Mouse (Mus musculus) CD8-positive naive resting alpha-beta T cell, adult 2 months (primary cell): ENCODE measurements around the gene Il18rap.
A peak's percentile ranks its signal among the peaks of the same experiment; 100 is the strongest.

Experiments used
- DNase-seq, 2 experiments: peaks; one replicate each; pipeline ENCODE4 v3.0.0; 2022; ENCODE audit warnings: low read depth in 2 of 2, low spot score in 2 of 2

The Il18rap gene

DNA sequence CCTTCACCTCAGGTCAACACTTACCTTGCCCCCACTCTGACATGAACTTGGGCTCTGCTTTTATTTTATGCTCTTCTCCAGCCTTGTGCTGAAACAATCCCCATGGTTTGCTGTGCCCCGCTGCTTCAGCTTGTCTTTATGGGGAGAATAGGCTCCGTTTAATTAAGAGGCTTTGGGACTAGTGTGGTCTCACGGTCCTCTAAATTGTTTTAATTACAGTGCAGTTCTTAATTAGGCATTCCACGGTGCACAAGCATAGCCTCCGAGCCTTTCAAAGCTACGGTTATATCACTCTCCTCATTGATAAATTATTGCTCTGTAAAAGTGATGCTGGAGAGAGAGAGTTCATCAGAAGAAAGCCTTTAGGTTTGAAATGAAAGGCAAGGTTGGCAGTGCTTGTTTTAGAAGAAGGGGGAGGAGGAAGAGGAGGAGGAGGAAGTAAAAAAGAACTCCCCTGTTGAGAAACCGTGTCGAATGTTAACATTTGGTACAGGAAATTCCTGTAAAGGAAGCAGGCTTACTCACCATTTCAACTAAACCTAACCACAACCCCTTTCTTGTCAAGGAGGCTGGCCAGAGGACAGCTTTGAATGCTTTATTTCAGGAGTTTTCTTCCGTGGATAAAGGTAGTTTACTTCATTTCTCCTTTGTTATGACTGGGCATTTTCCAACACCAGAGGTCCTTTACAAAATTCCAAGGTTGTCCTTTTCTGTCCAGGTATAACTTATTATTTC, at the start of gene Il18rap:
Il18rap (plus strand) TSS at position 512 of the 735 bp plus-strand sequence.
- peak in 1 of 2 experiments; percentile 37 for DNase-seq

DNA sequence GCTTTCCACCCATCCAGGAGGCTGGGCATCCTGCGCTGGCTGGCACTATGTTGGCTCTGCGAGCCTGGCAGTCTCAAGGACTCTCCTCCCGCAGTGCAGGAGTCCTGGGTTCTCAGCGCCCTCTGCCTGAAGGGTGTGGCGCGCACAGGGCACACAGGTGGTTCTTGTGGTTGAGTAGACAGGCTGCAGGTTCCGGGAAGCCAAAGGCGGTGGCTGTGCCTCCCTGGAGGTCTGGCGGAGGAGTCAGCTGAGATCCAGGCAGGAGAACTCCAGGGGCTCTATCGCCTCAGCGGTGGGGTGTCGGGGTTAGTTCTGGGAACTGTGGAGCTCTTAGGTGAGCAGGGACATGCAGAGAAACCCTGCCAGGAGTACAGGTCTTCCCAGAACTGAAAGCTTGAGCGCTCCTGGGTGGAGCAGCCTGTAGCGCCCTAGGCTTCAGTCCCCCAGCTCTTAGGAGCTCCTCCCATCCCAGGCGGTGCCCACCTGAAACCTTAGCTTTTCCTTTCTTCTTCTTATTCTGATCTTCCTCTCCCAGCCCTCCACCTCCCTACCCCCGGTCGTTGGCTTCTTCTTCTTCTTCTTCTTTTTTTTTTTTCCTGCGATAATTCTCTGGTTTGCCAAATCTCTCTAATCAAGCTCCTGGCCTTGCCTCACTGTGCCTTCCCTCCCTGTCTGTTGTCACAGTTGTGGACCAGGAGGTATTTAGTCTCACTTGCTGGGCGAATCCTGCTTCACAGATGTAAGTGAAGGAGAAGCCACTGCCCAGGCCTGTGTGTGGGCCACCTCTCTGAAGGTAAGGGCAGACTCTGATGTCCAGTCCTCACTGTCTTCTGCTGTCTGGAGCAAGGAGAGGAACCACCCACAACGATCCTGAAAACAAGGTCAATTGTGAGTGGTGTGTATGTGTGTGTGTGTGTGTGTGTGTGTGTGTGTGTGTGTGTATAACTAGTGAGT, 49.4 kb upstream of the Il18rap start, which contains the start of gene Il18r1:
Il18r1 (plus strand) TSS at position 76 of the 954 bp plus-strand sequence.
- DNase-seq, result peak; percentile 70 to 75

DNA sequence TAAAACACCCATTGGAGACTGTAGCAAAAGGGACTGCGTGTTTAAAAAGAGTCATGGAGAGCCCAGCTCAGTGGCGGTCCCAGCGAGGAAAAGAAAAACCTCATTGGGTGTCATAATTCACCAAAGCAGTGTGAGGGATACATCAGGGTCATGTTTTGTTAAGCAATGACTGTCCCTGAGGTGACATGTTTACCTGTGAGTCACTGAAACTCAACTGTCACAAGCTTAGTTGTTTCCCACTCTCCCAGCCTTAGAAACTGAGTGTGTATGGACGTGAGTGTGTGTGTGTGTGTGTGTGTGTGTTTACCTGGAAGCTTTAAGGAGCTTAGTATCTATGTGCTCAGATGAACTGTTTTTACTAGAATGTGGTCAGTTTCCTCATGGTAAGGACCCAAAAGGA, 47.9 kb upstream of the Il18rap start:
- no peak for DNase-seq

DNA sequence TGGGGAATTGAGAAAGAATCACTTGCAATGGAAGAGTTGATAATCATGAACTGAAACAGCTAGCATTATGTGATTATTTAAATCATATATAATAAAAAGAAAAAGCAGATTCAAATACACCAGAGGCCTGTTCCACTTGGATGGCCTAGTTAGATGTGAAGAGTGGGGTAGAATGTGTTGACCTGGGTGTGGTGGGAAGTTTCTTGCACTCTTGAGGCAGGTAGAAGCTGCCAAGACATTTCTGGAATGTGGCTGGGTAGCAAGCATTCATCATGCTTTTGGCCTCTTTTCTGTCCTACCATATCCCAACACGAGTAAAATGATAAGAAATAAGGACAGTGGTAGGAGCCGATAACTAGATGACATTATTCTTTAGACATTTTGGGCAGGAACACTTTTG, 46.4 kb upstream of the Il18rap start:
- no peak for DNase-seq

DNA sequence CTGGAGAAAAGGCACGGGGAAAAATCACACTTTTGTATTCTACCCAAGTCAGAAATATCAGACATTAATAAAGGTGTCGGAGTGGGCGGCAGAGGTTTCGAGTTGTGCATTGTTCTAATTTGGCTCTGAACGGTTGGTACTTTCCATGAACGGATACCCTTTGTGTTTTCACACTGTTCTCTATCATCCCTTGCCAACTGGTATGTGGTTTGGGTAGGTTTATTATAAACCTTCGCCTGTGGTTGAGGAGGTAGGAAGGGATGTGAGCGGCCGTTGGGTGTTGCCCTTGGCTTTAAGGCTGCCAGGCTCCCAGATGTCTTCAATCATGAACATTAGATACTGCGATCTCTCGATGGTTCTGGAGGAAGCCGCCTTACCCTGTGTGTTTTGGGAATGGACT, 45.3 kb upstream of the Il18rap start:
- DNase-seq, result peak in 1 of 2 experiments; percentile 30

DNA sequence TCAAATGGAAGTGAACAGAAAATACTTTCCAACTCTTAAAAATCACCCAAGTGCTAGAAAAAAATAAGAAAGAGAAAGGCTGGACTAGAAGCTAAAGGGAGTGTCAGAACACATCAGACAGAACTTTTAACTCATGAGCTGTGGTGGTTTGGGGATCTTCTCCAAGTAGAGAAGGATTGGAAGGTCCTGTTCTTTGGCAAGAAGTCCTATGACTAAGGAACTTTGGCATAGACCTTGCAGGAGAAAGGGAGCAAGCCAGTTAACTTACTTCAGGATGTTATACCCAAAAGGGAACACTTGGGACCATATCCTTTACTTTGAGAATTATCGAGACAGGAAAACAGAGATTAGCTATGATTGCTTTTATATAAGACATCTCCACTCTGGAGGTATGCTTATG, 42.8 kb upstream of the Il18rap start:
- DNase-seq, result no peak

DNA sequence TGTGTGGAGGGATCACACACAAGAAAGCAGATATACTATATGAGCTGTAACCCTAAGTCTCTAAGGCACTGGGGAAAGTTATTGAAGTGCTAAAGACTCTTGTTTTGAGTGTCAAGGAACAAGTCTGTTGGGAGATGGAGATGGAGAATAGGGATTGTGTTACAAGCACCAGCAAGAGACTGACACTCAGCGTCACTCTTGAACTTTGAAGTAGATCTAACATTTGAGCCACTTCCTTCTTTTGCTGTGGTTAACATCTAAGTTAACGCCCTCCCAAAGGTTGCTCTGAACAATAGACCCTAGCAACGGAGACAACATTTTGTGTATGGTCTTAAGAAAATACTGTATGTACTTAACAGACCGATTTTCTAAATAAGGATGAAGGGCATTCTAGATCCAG, 41.5 kb upstream of the Il18rap start:
- DNase-seq, result peak; percentile 31 to 42

DNA sequence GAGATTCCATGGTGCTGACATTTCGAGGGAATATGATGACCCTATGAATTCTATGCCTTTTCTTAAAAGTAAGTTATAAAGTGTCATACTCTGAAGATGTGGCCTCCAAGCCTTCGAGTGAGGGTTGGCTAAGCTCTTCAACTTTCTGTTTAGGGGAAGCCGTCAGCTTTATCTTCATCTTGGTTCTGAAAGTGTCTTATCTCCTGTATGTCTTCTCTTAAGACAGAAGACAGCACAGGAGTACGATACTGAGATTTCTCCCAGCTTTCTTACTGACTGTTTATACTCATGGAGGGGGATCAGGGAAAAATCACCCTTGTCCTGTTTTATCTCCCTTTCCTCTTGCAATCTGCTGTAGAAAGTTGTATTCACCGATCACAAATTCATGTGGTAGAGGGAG, 40.8 kb upstream of the Il18rap start:
- DNase-seq, result no peak

DNA sequence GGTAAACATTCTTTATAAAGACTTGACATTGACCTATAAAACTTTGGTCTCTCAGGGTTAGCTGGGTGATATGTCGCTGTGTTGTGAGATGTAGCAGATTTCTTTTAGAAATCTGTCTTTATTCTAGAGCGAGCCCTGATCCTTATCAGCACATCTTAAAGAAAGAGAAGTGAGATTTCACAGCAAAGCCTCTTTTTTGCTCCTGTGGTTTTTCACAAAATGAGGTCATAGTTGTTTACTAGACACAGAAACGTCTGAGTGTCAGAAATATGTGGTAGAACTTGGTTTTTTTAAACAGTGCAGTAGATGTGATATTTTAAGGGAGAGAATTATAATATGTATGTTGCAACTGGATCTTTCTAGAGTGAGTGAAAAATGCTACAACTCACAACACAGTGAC, 39.5 kb upstream of the Il18rap start:
- peak; percentile 45 to 69 for DNase-seq

DNA sequence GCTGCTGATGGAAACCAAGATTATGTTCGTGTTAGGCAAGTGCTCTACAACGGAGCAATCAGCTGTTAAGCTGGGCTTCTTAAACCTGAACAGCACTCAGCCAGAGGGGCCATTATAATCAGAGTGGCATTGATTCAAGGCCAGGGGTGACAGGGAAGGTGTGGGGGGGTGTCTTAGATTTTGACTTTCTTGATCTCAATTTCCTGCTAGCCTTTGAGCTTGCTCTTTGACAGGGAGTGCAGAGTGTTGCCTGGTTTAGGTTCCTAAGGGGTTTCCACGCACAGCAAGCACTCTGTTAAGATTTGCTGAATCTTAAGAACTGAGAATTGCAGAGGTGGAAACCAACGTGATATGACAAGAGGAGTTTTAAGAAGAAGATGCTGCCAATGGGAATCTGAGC, 38.4 kb upstream of the Il18rap start:
- DNase-seq, result no peak

DNA sequence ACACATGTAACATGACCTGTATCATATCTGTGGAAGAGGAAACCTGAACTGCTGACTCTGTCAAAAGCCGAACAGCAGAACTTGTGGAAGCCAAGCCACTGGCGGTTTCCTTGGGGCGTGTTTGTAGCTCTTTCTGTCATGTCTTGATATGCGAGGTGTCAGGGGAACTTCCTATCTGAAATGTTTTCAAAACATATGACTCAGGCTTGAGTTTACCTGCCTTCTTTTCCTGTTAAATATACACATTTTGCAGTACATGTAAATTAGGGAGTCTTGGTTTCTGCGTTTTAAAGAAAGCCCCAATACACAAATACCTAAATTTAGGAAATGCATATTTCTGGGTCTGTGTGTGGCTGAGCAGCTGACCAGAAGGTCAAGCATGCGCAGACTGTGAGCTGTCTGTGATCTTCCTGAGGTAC, 35.6 kb upstream of the Il18rap start:
- peak; percentile 61 to 72 for DNase-seq

DNA sequence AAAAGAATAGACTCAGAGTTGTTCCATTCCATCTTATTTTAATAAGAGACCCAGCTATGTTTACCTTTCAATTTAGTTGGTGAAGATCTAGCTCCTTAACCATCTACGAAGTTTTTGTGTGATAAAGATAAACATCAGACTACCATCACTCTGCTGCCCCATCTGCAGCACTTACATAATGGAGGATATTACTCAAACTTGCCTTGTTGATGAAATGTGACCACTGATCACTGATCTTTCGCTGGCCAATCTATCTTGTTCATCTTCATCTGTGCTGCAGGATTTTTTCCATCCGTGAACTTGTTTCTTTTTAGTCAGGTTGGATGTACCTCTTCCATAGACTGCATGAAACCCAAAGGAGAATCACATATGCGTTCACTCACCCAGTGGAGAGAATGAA, 20.6 kb upstream of the Il18rap start:
- no peak for DNase-seq

DNA sequence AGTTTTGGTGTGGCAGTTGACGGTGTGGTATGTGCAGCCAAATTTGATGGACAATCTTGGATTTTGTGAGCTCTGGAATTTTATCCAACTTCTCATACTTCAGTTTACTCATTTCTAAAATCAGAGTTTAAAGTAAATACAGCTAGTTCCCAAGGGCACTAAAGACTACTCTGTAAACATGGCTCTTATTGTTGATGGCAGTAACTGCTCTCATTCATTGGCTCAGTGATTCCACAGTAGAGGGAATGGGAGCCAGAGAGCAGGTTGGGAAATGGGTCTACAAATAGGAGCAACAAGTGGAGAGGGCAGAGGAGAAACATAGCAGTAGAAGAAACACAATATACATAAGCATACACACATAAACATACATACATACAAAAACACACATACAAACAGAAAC, 15.5 kb upstream of the Il18rap start:
- DNase-seq, result no peak

DNA sequence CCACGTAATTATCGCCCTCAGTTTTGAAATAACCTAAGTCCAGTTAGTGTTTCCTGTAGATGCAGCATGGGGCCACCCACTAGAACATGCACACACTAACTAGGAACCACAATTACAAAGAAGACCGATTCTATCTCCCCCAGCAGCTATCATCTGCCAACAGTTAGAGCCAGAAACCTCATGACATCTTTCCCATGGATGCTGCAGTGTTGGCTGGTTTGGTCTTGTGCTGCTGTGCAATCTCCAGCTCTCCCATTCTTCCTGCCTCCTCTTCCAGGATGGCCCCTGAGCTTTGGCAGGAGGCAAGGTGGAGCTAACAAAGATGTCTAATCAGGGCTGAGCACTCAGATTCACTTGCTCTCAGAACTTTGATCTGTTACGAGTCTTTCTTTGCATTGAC, 14.0 kb upstream of the Il18rap start:
- no peak for DNase-seq

DNA sequence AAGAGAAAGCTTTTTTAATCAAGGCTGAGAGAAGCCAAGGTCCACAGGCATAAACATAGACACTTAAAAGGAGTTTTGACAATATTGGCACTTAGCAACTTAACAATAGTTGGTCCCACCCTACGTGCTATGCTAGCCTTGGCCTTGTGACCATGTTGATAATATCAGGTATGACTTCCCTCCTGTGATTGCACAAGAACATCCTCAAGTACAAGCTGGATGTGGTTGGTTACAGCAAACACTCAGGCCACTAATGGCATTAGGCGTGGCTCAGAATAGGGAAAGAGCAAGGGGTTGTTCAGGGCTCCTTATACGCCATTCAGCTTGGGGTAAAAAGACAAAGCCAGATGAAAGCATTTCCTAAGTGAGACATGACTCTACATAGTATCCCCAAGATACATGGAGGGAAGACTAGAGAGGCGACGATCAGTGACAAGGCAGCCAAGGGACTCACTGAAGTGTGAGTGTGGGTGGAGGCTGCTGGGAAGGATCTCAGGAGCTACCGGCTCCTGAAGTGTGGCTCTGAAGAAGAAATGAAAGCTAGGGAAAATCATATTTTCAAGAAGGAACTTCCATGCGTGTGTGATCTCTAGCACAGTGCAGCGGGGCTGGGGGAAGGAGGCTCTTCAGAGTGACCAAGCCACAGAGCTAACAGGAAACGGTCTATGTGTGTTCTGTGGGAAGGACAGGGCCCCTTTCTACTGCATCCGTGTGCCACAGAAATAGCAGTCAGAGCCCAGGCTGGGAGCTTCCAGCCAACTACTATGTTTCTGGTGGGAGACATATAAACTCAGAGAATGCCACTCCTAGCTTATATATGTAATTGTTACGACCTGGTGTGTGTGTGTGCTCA, 13.4 kb upstream of the Il18rap start:
- DNase-seq, result no peak

DNA sequence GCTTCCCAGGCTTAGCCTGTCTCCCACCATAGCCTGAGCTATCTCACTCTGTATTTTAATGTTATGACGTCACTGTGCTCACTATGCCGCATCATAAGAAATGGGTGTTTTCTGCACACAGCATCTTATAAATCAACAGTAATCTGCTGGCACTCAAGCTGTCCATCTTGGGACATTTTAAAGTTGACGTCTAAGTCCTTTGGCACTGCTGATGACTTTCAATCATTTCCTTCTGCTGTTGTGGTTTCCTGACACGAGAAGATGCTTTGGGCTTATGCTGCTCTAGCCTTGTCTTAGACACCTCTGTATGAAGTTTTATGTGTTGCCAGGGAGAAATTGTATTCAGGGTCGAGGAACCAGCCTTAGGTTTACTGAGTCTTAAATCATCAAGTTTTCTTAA, 10.6 kb upstream of the Il18rap start:
- no peak for DNase-seq

DNA sequence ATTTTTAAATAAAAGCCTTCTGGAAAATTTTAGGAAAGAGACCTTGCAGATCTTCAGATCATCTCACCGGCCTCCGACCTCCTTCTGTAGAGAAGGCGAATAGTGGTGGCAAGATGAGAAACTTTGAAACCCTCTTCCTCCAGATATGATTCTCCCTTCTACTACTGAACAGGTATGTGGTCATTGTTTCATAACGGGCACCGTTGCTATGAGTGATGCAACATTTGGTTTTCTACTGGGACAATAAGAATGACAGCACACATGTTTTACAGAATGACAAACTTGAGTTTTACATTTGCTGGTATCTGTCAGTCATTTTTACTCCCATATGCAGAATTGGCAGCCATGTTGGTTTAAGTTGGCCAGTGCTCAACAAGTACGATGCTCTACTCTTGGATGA, 1.2 kb downstream of the Il18rap start:
- no peak for DNase-seq

DNA sequence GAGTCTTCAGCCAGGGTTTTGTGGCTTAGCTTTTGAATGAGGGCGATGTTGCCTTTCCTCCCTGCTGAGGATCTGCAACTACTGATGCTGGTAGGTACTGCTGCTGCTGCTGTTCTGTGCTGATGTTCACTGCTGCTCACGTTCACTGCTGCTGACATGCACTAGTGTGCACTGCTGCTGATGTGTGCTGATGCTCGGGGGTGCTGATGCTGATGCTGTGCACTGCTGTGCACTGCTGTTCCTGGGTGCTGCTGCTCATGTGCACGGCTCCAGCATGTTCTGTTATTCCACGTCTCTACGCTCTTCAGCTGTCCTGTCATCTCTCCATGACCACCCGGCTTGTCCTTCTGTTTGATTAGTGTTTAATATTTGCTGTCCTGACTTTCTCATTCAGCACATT, 7.8 kb downstream of the Il18rap start:
- DNase-seq, result no peak

DNA sequence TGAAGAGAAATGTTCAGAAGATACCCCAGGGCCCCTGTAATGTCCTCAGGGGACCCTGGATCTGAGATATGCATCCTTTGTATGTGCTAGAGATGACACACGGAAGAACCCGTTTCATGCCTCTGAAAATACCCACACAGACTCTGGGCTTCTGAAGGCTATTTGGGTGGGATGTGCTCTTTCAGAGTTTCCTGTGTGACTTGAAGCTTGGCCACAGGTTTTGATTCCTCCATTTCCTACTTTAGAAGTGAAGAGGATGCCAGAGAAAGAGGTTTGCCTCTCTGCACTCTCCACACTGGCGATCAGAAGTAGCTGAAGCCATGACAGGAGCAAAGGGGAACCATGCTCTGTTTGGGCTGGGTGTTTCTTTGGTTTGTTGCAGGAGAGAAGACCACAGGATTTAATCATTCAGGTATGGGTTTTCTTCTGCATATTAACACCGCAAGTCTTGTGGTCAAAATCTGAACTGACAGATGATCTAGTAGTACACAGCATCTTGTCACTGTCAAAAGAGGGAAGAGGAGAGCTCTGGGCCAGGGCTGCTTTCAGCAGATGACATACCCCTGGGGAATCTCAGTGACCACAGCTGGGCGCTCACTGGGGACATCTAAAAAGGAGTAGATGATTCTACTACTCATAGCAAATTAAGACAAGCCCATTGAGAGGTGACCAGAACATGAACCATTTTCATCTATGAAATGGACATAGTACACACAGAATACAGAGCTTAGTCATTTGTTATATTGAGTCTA, 9.0 kb downstream of the Il18rap start:
- no peak for DNase-seq

DNA sequence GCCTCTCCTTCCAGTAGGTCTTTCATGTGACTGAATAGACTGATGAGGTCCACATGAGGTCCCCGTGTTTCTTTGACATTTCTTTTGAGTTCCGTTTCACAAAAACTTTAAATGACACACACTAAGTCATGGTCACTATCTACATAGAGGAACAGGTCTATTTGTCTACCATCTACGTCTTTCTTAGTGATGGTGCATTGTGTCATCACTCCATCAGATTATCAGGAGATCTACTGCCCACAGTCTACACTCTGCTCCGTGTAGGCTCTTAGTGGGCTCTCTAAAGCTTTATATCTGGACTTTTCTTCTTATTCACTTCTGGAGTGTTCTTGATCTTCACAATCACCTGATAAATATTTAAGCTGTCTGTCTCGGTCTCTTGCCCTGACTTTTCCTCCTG, 14.1 kb downstream of the Il18rap start:
- DNase-seq, result no peak

DNA sequence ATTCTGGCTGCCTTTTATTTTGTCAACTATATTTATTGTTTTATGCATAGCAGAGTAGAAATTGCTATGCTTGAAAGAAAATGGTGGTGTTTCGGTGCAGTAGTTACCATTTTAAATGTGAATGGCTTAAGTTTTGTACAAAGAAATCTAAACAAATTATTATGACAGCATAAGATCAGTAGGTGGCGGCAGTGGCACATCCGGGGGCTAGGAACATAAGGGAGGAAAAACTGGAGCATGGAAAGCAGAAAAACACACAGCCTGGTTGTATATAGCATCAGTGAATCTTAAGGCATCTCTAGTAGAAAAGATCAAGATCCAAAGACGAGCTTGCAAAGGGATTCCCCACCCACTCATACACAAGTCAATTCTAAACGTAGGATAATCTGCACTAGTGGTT, 22.4 kb downstream of the Il18rap start:
- DNase-seq, result no peak
